Mouse (Mus musculus) liver, embryonic 14.5 days (tissue): ENCODE measurements at regions not wholly inside any gene's neighbourhood (a gene's known extent, or its start where the extent isn't known, plus 50 kb on each side); places are given as distances from the start of the nearest gene placed in this dataset.

ENCODE experiments used
- ATAC-seq: fragments of 200-750 bp; cut with Nextera tagmentation; 2 replicates; pipeline ENCODE4 v1.8.0; 2017; ENCODE audit warnings: moderate number of reproducible peaks, mild to moderate bottlenecking, moderate library complexity; ENCODE audit not compliant: insufficient read depth
- DNase-seq, 3 experiments: peaks; one replicate each; pipeline ENCODE4 v3.0.0-alpha.2; 2012 to 2013; ENCODE audit warnings: low read depth in 3 of 3, low spot score in 3 of 3
- H3K27ac ChIP-seq: fragments of 300-500 bp; sonication (generic); 2 replicates; pipeline ENCODE4 v1.5.1; 2014; ENCODE audit warnings: moderate library complexity, mild to moderate bottlenecking, control low read depth, inconsistent platforms
- H3K27me3 ChIP-seq: fragments of 300-500 bp; sonication (generic); 2 replicates; pipeline ENCODE4 v1.6.1; 2014; ENCODE audit warnings: mild to moderate bottlenecking, low read length, moderate library complexity; ENCODE audit not compliant: control insufficient read depth, insufficient read depth
- H3K36me3 ChIP-seq: fragments of 300-500 bp; sonication (generic); replicated peaks from 2 replicates; pipeline ENCODE4 v1.6.1; 2014; ENCODE audit warnings: low read depth; ENCODE audit not compliant: control insufficient read depth, insufficient read depth
- H3K4me1 ChIP-seq, 2 experiments: fragments of 200-500 bp in 1 of 2; fragments of 300-500 bp in 1 of 2; sonication (generic) in 1 of 2; replicated peaks; 2 replicates each; pipeline ENCODE4 v1.6.1; 2012 to 2014; ENCODE audit warnings: antibody characterized with exemption in 1 of 2, inconsistent platforms in 1 of 2, low read length in 1 of 2; ENCODE audit not compliant: control insufficient read depth in 2 of 2, insufficient read depth in 2 of 2
- H3K4me2 ChIP-seq: fragments of 300-500 bp; sonication (generic); 2 replicates; pipeline ENCODE4 v1.6.1; 2014; ENCODE audit warnings: low read depth, mild to moderate bottlenecking, control low read depth, moderate library complexity
- H3K4me3 ChIP-seq, 2 experiments: fragments of 200-500 bp in 1 of 2; fragments of 300-500 bp in 1 of 2; sonication (generic) in 1 of 2; 2 replicates each; pipeline ENCODE4 v1.5.1; 2012 to 2014; ENCODE audit warnings: low read depth in 2 of 2, low read length in 2 of 2, mild to moderate bottlenecking in 2 of 2, control low read depth in 1 of 2, inconsistent platforms in 1 of 2, moderate library complexity in 1 of 2; ENCODE audit not compliant: insufficient read depth in 1 of 2
- H3K9ac ChIP-seq: fragments of 300-500 bp; sonication (generic); replicated peaks from 2 replicates; pipeline ENCODE4 v1.6.1; 2014; ENCODE audit warnings: mild to moderate bottlenecking, control low read depth, moderate library complexity
- H3K9me3 ChIP-seq: fragments of 300-500 bp; sonication (generic); 2 replicates; pipeline ENCODE4 v1.6.1; 2016; ENCODE audit warnings: low read length, mixed read lengths; ENCODE audit not compliant: control insufficient read depth
- CTCF ChIP-seq: IDR thresholded peaks from 2 replicates; pipeline ENCODE4 v1.5.1; 2016; ENCODE audit warnings: antibody characterized with exemption, low read depth, control low read depth
- EP300 ChIP-seq: IDR thresholded peaks from 2 replicates; pipeline ENCODE4 v1.6.1; 2016; ENCODE audit warnings: antibody characterized with exemption, low read depth
- WGBS: fragments of 180-500 bp; shearing (Covaris S2); extraction: QIAGEN DNeasy Blood & Tissue Kit; methylation state at CpG from one replicate; pipeline ENCODE4 v1.1.7; 2014; ENCODE audit not compliant: insufficient replicate concordance; 5-methylcytosine and 5-hydroxymethylcytosine counted together

DNA sequence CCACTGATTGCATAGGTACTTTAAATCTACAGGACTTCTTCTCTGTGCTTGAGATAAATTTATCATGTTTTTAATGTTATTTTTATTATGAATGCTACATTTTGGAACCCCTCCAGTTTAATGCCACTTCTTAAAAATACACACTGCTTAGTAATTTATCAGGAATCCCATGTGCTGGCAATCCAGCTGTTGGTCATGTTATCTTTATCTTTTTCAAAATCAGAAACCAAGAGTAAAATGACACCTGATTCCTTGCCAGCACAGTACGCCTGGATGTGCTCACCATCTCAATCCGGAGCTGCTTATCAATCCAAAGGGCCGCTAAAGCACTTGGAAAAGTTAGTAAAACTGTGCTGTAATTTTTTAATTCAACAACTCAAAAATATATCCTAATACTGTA, 497.1 kb downstream of the Hdgfl1 start:
- TF ChIP-seq CTCF (no peak), EP300 (no peak)
- 58% methylated on average over 3 of the region's 3 CpGs for WGBS
- no peaks in the 10 kb centered on the region for H3K4me1 ChIP-seq
- no peaks in the 10 kb centered on the region for H3K36me3 ChIP-seq
- no peak overlapping the region for H3K9ac ChIP-seq
- no peak for DNase-seq
- no peaks in the 10 kb centered on the region for H3K27me3 ChIP-seq
- H3K4me3 ChIP-seq = no peak overlapping the region
- no peaks in the 10 kb centered on the region for H3K9me3 ChIP-seq
- H3K4me2 ChIP-seq = no peak overlapping the region
- ATAC-seq = no peak
- no peak overlapping the region for H3K27ac ChIP-seq

- TF ChIP-seq EP300 = no peak
- no peak for TF ChIP-seq CTCF
- 69% methylated on average over 2 of the region's 2 CpGs for WGBS
- Histone ChIP-seq H3K9me3 (no peaks in the 10 kb centered on the region), H3K27ac (no peak overlapping the region), H3K27me3 (no peaks in the 10 kb centered on the region), H3K9ac (no peak overlapping the region), H3K4me2 (no peak overlapping the region), H3K4me3 (no peak overlapping the region), H3K4me1 (no peaks in the 10 kb centered on the region), H3K36me3 (no peaks in the 10 kb centered on the region)
- DNase-seq (no peak), ATAC-seq (no peak)
These were observed 502.5 kb downstream of the Hdgfl1 start for GRCm38 (mm10) chr13:26267501-26267900.

DNA sequence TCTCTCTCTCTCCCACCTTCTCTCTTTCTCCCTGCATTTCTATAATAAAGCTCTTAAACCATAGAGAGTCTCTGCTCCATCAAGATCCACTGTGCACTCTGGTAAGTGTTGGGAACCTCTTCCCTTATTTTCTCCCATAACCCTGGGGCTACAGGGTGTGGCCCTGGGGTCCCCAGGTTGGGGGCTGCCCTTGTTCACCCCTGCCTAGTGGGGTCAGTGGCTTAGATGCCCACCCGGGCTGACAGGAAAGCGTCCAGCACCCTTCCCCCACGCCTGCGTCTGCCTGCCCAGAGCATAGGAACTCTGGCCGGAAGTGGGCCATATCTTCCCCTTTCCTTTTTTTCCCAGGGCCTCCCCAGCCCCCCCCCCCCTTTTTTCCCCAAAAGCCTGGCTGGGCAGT, 534.0 kb downstream of the Hdgfl1 start:
- Histone ChIP-seq H3K4me1 (no peaks in the 10 kb centered on the region), H3K9ac (no peak overlapping the region), H3K9me3 (no peaks in the 10 kb centered on the region), H3K4me2 (no peak overlapping the region), H3K36me3 (no peaks in the 10 kb centered on the region), H3K27ac (no peak overlapping the region), H3K4me3 (no peak overlapping the region), H3K27me3 (no peaks in the 10 kb centered on the region)
- TF ChIP-seq EP300 (no peak), CTCF (no peak)
- WGBS = 31% methylated on average over 5 of the region's 5 CpGs
- ATAC-seq (no peak), DNase-seq (no peak)

GRCm38 (mm10) chr13:26234703-26235102, 535.3 kb downstream of the Hdgfl1 start:
- no peak overlapping the region for H3K9ac ChIP-seq
- TF ChIP-seq EP300 (no peak), CTCF (no peak)
- H3K4me1 ChIP-seq = no peaks in the 10 kb centered on the region
- no peaks in the 10 kb centered on the region for H3K36me3 ChIP-seq
- no peaks in the 10 kb centered on the region for H3K27me3 ChIP-seq
- H3K9me3 ChIP-seq = no peaks in the 10 kb centered on the region
- no peak overlapping the region for H3K27ac ChIP-seq
- DNase-seq = no peak
- no peak for ATAC-seq
- H3K4me3 ChIP-seq = no peak overlapping the region
- 54% methylated on average over 1 of the region's 1 CpGs for WGBS
- H3K4me2 ChIP-seq = no peak overlapping the region

GRCm38 (mm10) chr13:26217299-26217698, 552.7 kb downstream of the Hdgfl1 start:
- no peaks in the 10 kb centered on the region for H3K36me3 ChIP-seq
- DNase-seq = no peak
- H3K4me1 ChIP-seq = no peaks in the 10 kb centered on the region
- H3K9ac ChIP-seq = no peak overlapping the region
- no peak overlapping the region for H3K4me2 ChIP-seq
- H3K27me3 ChIP-seq = no peaks in the 10 kb centered on the region
- H3K4me3 ChIP-seq = no peak overlapping the region
- no peak overlapping the region for H3K27ac ChIP-seq
- TF ChIP-seq CTCF = no peak
- no peak for TF ChIP-seq EP300
- no peak for ATAC-seq
- no peaks in the 10 kb centered on the region for H3K9me3 ChIP-seq
- WGBS = 16% methylated on average over 3 of the region's 3 CpGs

DNA sequence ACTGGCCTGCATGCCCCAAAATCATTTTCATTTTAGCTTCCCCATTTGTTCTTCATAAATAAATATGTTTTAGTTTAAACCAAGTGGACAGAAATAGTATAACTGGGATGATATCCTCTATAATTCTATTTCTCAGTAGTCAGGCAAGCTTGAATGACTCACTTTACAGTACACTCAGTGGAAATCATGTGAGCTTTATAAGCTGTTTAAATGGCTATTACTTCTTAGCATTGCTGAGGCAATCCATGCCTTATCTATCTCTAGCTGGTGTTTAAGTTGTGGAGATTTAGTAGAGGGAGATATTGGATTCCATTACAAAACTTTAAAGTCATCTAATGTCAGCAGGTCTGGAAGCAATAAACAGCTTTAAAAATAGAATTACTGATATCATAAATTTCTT, 553.4 kb downstream of the Hdgfl1 start:
- Histone ChIP-seq H3K27me3 (no peaks in the 10 kb centered on the region), H3K9ac (no peak overlapping the region), H3K4me3 (no peak overlapping the region), H3K27ac (no peak overlapping the region), H3K36me3 (no peaks in the 10 kb centered on the region), H3K9me3 (no peaks in the 10 kb centered on the region), H3K4me2 (no peak overlapping the region), H3K4me1 (no peaks in the 10 kb centered on the region)
- no peak for ATAC-seq
- no peak for DNase-seq
- TF ChIP-seq CTCF (no peak), EP300 (no peak)
